Mouse (Mus musculus) megakaryocyte, embryonic 14.5 days (primary cell): Measurements from ENCODE around the gene Irf1. TPM values are rescaled to one million over a fixed set of nuclear protein-coding genes. Genes with fewer than 3 reads are reported as not detected.

Source experiments
- H3K27me3 ChIP-seq: replicated peaks from 2 replicates; pipeline ENCODE3; 2012; ENCODE audit warnings: inconsistent platforms
- H3K36me3 ChIP-seq: replicated peaks from 2 replicates; pipeline ENCODE3; 2012; ENCODE audit warnings: low read length, inconsistent platforms, mixed read lengths
- H3K4me1 ChIP-seq: 2 replicates; pipeline ENCODE4 v1.6.1; 2012; ENCODE audit warnings: inconsistent platforms
- H3K4me3 ChIP-seq: replicated peaks from 2 replicates; pipeline ENCODE3; 2012; ENCODE audit warnings: moderate library complexity, mild to moderate bottlenecking, inconsistent platforms
- H3K9me3 ChIP-seq: 2 replicates; pipeline ENCODE4 v1.6.1; 2012; ENCODE audit warnings: inconsistent platforms
- FLI1 ChIP-seq: IDR thresholded peaks from 2 replicates; pipeline ENCODE4 v1.6.1; 2012; ENCODE audit warnings: low read length, inconsistent platforms, mixed read lengths
- GATA1 ChIP-seq: IDR thresholded peaks from 3 replicates; pipeline ENCODE4 v1.6.1; 2012; ENCODE audit warnings: mixed read lengths, low read length, inconsistent platforms, borderline replicate concordance
- polyA plus RNA-seq: library from polyadenylated mRNA; stranded (reverse); fragments of >175 nt; gene quantifications from 2 replicates; pipeline ENCODE4 v1.2.3, GENCODE M21; 2012; ENCODE audit warnings: low replicate concordance; ENCODE audit not compliant: insufficient read depth

The Irf1 gene
- polyA plus RNA-seq, 1 experiment = 5.1 TPM

DNA sequence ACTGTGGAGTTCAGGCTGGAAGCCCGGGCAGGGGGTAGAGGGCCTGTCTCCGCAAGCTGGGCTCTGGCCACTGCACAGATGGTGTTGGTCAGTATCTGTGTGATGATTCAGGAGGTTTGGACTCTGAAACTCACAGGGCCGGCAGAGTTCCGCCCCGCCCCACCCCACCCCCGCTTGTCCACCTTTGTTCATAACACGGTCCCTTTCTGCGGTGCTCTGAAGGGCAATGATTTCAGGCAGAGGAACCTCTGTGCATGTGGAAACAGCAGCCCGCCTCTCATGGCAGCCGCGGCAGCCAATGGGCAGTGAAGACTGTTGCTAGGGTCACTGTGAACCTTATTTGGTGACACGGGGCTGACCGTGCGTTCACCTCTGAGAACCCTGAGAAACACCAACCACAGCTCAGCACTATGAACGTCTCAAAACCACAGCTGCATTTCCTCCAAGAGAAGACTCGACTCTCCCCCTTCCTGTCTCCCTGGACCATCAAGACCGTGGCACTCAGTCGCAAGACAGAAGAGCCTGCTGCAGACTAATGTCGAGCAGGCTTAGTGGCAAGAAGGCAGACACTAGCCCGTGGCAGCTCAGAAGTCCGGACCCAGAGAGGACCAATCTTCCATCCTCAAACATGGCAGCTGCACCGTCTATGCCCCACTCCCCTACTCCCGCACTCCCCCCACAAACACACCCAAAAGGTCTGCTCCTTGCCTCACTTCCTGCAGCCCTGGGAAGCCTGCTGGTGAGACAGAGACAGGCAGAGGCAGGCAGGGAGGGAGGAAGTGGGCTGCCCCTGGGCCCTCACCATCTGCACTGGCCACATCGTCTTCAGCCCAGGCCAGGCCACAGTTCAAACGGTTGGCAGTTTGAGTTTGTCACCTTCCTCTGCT, 25.1 kb downstream of the Irf1 start:
- H3K36me3 ChIP-seq = peaks cover 15% of the 10 kb centered on the region
- H3K4me3 ChIP-seq = peak overlapping the region; percentile 89
- peaks cover 64% of the 10 kb centered on the region for H3K4me1 ChIP-seq
- no peaks in the 10 kb centered on the region for H3K27me3 ChIP-seq
- H3K9me3 ChIP-seq = peaks cover 12% of the 10 kb centered on the region
- TF ChIP-seq FLI1 = no peak
- no peak for TF ChIP-seq GATA1

DNA sequence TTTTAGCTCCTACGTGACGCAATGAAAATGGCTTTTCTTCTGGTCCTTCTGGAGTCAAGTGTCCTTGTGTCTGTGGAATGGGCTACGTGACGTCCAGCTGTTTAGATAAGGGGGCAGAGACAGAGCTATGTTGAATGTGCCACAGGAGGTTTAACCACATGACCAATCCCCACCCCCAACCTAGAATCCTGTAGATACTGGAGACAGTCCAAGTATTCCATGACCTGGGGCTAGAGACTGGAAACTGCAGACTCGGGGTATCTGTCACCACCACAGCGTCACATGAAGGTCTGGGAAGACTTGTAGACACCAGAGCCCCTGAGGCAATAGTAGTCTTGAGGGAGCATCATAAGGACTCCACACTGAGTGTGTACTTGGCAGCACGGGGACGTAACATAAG, 26.0 kb downstream of the Irf1 start:
- TF ChIP-seq FLI1 = no peak
- no peak for TF ChIP-seq GATA1
- Histone ChIP-seq H3K4me3 (peak overlapping the region; percentile 28), H3K36me3 (peaks cover 6% of the 10 kb centered on the region), H3K27me3 (no peaks in the 10 kb centered on the region), H3K4me1 (peaks cover 62% of the 10 kb centered on the region), H3K9me3 (peaks cover 4% of the 10 kb centered on the region; the same call in 1 of the 2 replicates)

DNA sequence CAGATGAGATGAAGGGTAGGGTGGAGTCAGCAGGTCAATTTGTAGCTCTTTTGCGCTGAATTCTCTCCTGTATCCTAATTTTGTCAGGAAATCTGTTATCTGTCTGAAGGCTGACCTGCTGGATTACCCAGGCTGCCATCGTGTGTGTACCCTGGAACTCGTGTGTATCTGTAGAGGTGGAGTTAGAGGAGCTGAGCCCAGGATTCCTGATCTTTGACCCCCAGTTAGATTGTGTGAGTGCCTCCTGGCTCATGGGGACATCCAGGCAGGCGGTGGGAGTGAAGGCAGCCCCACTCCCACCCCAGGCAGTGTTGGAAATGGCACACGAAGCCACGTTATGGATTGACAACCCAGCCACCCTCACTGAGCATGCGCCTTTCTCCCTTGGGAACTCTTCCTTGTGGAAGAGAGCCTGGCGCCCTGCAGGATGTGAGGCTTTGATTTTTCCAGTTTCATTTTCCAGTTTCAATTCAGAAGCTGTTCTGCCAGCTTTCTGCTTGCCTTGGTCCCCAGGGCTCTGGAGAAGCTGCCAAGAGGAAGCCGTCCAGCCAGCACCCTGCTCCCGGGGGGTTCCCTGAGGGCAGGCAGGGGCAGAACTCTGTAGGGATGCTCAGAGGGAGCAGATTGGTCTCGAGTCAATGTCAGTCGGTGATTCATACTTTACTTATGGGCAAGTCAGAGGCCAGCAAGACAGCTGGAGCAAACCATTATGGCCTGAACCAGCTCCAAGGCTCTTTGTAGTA, 26.8 kb downstream of the Irf1 start:
- TF ChIP-seq GATA1 (no peak), FLI1 (no peak)
- Histone ChIP-seq H3K36me3 (no peaks in the 10 kb centered on the region), H3K4me1 (peaks cover 60% of the 10 kb centered on the region), H3K27me3 (no peaks in the 10 kb centered on the region), H3K4me3 (no peak overlapping the region), H3K9me3 (no peaks in the 10 kb centered on the region)

DNA sequence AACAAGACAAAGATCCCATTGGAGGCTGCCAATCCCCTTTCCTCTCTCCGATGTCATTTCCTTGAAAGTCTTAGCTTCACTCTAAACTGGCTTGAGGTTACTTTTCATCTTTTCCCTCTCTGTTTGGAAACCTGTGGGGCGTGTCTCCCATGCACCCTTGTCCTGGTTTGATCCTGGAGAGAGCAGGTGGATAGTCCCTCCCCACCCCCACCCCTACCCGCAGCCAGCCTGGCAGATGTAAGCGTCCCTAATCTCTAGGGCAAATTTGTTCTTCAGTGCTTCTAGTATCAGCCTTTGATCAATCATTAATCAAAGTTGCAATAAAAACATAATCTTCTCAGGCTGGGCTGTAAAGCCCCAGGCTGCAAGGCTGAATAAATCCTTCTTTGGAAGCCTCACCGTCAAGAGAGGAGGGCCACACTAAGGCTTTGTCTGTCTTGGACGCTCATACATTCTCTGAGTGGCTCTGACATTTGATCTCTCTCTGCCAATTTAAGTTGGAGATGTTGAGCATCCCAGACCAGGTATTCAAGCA, 27.6 kb downstream of the Irf1 start:
- Histone ChIP-seq H3K36me3 (no peaks in the 10 kb centered on the region), H3K9me3 (no peaks in the 10 kb centered on the region), H3K4me1 (peaks cover 66% of the 10 kb centered on the region), H3K27me3 (no peaks in the 10 kb centered on the region), H3K4me3 (no peak overlapping the region)
- TF ChIP-seq GATA1 = no peak
- TF ChIP-seq FLI1 = no peak

DNA sequence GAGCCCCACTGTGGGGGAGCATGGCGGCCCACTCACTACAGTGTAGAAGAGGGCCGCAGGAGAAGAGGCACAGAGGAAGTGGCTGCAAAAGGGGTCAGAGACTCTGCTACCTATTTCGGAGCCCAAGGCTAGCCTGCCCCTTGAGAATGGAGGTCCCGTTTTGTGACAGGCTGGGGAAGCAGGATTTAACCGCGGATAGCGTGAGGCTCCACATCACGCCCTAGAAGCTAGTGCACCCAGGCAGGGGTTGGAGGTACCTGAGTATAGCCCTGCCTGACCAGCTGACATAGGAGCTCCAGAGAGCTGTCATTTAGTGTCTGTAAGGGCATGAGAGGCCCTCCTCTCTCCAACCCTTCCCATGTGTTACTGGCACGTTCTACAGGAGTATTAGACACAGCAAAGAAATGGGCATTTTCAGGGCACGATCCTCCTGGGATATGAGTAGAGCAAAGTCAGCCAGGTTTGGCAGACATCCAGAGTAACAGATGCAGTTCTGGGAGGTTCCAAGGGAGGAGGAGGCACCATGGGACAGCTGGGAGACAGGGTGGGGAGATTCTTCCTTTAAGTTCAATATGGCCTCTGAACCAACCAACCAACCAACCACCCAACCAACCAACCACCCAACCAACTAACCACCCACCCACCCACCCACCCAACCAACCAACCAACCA, 28.4 kb downstream of the Irf1 start:
- TF ChIP-seq GATA1 (no peak), FLI1 (no peak)
- H3K9me3 ChIP-seq = no peaks in the 10 kb centered on the region
- no peak overlapping the region for H3K4me3 ChIP-seq
- H3K27me3 ChIP-seq = no peaks in the 10 kb centered on the region
- H3K4me1 ChIP-seq = peaks cover 66% of the 10 kb centered on the region
- H3K36me3 ChIP-seq = no peaks in the 10 kb centered on the region

DNA sequence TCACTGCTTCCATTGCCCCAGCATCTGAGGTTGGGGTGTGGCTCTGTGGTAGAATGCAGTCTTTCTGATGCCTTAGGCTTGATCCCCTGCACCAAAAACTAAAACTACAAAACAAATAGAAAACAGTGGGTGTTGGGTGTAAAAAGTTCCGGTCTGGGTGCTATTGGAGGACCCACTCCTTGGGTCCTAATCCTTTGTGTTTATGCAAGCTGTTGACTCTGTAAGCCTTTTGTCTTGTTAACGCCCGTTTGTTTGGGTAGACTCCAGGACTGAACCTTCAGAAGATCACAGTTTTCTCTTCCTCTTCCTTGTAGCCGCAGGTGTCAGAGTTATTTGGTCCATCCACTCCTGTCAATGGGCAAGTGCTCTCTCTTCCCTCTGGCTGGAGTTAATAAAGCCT, 30.2 kb downstream of the Irf1 start:
- H3K27me3 ChIP-seq = no peaks in the 10 kb centered on the region
- H3K9me3 ChIP-seq = no peaks in the 10 kb centered on the region
- H3K36me3 ChIP-seq = no peaks in the 10 kb centered on the region
- TF ChIP-seq GATA1 (no peak), FLI1 (no peak)
- peaks cover 60% of the 10 kb centered on the region for H3K4me1 ChIP-seq
- H3K4me3 ChIP-seq = no peak overlapping the region

DNA sequence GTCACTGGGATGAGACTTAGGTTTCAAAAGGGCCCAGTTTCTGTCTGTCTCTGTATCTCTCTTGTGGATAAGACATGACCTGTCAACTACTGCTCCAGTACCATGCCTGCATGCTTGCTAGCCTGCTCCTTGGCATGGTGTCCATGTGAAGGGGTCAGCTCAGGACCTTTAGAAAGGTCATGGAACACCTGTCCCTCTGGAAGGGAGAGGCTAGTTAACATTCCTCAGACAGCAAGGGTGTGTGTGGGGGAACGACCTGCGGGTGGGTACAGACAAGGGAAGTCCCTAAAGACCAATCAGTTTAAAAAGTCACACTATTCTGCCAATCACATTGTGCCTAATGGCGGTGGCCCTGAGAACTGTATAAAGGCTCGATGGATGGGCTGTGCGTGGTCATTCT, 31.2 kb downstream of the Irf1 start:
- TF ChIP-seq FLI1 = no peak
- no peak for TF ChIP-seq GATA1
- no peak overlapping the region for H3K4me3 ChIP-seq
- no peaks in the 10 kb centered on the region for H3K9me3 ChIP-seq
- peaks cover 57% of the 10 kb centered on the region for H3K4me1 ChIP-seq
- no peaks in the 10 kb centered on the region for H3K36me3 ChIP-seq
- H3K27me3 ChIP-seq = no peaks in the 10 kb centered on the region

DNA sequence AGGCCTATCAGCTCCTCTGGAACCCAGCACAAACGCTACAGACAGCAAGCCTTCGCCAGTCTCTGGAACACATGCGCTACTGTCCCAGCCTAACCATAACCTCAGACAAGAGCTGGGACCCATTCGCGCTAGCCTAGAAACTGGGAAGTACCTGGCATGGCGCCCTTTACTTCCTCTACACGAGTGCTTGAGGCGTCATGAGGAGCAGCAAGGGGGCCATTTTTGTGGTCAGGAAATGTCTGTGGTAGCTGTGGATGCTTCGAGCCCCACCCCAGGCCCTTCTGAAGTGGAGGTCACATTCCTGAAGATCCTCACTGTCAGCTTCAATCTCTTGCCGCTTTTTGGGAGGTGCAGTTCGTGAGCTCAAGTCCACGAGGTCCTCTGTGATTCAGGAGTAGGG, 33.3 kb downstream of the Irf1 start:
- TF ChIP-seq GATA1 (no peak), FLI1 (no peak)
- Histone ChIP-seq H3K36me3 (no peaks in the 10 kb centered on the region), H3K27me3 (no peaks in the 10 kb centered on the region), H3K4me1 (peaks cover 43% of the 10 kb centered on the region), H3K9me3 (no peaks in the 10 kb centered on the region), H3K4me3 (no peak overlapping the region)

DNA sequence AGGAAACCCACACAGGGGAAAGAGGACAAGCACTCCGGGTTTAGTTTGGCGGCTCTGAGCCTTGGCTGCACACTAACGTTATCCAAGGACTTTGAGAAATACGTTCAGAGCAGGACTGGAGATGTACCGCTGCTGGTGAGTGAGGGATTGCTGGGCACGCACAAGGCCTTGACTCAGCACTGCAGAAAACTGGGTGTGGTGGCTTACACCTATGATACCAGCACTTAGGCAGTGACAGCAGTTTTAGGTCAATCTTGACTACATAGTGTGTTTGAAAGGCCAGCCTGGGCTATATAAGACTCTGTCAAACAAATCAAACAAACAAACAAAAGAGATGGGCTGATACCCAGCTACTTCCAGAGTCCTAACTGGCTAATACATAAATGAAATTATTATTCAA, 33.7 kb downstream of the Irf1 start:
- Histone ChIP-seq H3K4me1 (peaks cover 40% of the 10 kb centered on the region), H3K9me3 (no peaks in the 10 kb centered on the region), H3K4me3 (no peak overlapping the region), H3K27me3 (no peaks in the 10 kb centered on the region), H3K36me3 (no peaks in the 10 kb centered on the region)
- TF ChIP-seq FLI1 (no peak), GATA1 (no peak)
